Mouse (Mus musculus): ENCODE results near the gene Lrrc8b. TPM values are rescaled to one million over a fixed set of nuclear protein-coding genes. Genes with fewer than 3 reads are reported as not detected.

Lrrc8b gene
- polyA plus RNA-seq (2014; fragmentation: Illumina TruSeq; extraction: RNeasy Lipid Tissue Mini Kit (QIAGEN cat#74804); ENCODE audit: low replicate concordance) = 133 TPM

GRCm38 (mm10) chr5:105415198-105415791 is at the start of gene Lrrc8b:
Lrrc8b (plus strand) TSS chr5:105415775.

DNA sequence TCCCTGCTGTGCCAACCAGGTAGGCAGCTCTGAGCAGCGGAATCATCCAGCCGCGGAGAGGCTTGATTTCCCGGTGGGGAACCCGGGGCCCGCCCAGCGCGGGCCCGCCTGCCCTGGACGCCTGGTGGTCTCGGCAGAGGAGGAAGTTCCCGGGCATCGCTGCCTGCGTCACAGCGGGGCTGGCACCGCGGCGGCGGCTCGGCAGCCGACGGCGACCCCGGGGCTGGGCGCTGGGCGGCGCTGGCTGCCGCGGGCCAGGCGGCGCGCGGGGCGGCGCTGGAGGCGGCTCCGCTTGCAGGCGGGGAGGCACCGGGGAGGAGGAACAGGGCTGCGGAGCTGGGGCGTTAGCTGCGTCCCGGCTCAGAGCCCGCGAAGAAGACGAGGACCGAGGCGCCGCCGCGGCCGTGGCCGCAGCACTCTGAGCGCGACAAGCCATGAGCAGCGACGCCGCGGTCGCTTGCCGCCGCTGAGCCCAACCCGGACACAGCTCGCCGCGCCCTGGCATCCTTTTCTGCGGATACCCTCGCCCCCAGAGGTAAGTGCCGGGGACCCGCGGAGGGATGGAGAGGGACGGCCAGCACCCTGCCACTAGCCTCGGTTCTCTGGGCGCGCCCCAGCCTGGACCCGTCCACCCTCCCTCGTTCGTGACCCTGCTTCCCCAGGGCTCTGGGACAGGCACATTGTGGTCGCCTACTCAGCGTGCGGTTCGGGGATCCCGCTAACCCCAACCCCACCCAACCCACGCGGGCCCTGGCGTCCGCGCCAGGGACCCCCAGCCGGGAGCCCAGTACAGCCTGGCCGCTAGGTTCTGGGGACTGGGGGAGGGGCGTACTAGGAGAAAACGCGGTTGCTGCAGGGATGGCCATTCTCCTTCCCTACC is 103.8 kb downstream of the Lrrc8b start, which contains the start of gene Lrrc8c:
Gene Lrrc8c, plus strand, starts transcription at position 293 of the 880 bp plus-strand sequence.

Other genes with a start within 250 kb of the Lrrc8b start
- 2.8 TPM for gene Gbp10, start 176.2 kb upstream of the Lrrc8b start, polyA plus RNA-seq (2014; fragmentation: Illumina TruSeq; extraction: RNeasy Lipid Tissue Mini Kit (QIAGEN cat#74804); ENCODE audit: low replicate concordance)
- gene Gm43302, start 122.1 kb upstream of the Lrrc8b start, polyA plus RNA-seq (2014; fragmentation: Illumina TruSeq; extraction: RNeasy Lipid Tissue Mini Kit (QIAGEN cat#74804); ENCODE audit: low replicate concordance) = 0.52 TPM
- 29.3 TPM for gene Gbp6, start 122.1 kb upstream of the Lrrc8b start, polyA plus RNA-seq (2014; fragmentation: Illumina TruSeq; extraction: RNeasy Lipid Tissue Mini Kit (QIAGEN cat#74804); ENCODE audit: low replicate concordance)
- 6.5 TPM for gene Lrrc8c, start 103.6 kb downstream of the Lrrc8b start, polyA plus RNA-seq (2014; fragmentation: Illumina TruSeq; extraction: RNeasy Lipid Tissue Mini Kit (QIAGEN cat#74804); ENCODE audit: low replicate concordance)

Measured in small intestine, adult 10 weeks (tissue).